23 mouse cellular contexts compared by ENCODE assay signal in the genomic region with DNA sequence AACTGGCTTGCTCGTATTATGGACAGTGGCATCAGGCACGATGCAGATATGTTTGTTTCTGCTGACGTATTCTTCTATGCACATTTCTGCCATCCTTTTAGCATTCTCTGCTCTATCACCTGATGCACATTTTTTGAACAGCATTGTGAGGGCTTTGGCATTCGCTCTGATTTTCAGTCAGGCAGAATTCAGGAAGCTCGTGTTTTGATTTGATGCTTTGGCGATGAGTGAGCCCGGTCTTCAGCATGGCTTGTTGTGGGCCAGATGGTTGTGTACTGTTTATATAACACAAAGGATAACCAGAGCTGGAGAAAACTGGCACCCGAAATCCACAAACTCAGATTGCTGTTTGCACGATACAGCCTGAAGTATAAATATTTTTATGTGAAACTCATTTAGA. TPM values are rescaled to one million over a fixed set of nuclear protein-coding genes. Genes with fewer than 3 reads are reported as not detected.
DNase-seq lines count a peak whose midpoint lies in the region; ATAC-seq lines count a peak whose summit lies in the region.
"Had no signal": no experiment of that assay in that cellular context is flagged by ENCODE, and none has a peak within 500 bp of the region (broad histone marks: within the 10 kb centered on the region; RNA-seq: fewer than 3 reads in every experiment).

No protein-coding gene starts in this region.

- 89% methylated on average over 9 of the region's 9 CpGs for WGBS in forebrain, embryonic 14.5 days
- WGBS in forebrain, embryonic 13.5 days = 89% methylated on average over 9 of the region's 9 CpGs

- no peak for ATAC-seq in forebrain, embryonic 14.5 days
- no peak for ATAC-seq in forebrain, embryonic 13.5 days
- ATAC-seq: activated CD4-positive, CD25-positive, alpha-beta regulatory T cell, adult 4 months; CD4-positive, CD25-positive, alpha-beta regulatory T cell, adult 4 months; lung, postnatal 0 days; midbrain, embryonic 13.5 days; Patski had no signal

- H3K4me3 ChIP-seq in forebrain, embryonic 14.5 days (ENCODE audit: low read depth, low read length) = no peak overlapping the region
- H3K4me3 ChIP-seq in forebrain, embryonic 13.5 days = no peak overlapping the region
- H3K4me3 ChIP-seq: embryonic facial prominence, embryonic 13.5 days; midbrain, embryonic 13.5 days; neural tube, embryonic 13.5 days; stomach, embryonic 15.5 days had no signal

- no peaks in the 10 kb centered on the region for H3K27me3 ChIP-seq in forebrain, embryonic 14.5 days (replicated peaks; ENCODE audit: control insufficient read depth, insufficient read depth, low read length)
- H3K27me3 ChIP-seq in forebrain, embryonic 13.5 days = no peaks in the 10 kb centered on the region
- H3K27me3 ChIP-seq: embryonic facial prominence, embryonic 13.5 days; midbrain, embryonic 13.5 days; neural tube, embryonic 13.5 days; Patski; stomach, embryonic 15.5 days had no signal

- DNase-seq in forebrain, embryonic 14.5 days (ENCODE audit: low spot score) = peak; percentile 22
- DNase-seq in right cerebral cortex, adult 18-20 months = peak; percentile 36
- DNase-seq in right cerebral cortex, postnatal 4 days = no peak
- peak; percentile 9 to 17 for DNase-seq in cerebellum, postnatal 10 days
- DNase-seq in layer of hippocampus, adult 9-11 months = peak; percentile 63
- DNase-seq in thymus, adult 18-20 months = no peak
- no peak for DNase-seq in left cerebral cortex, postnatal 10 days (ENCODE audit: extremely low spot score in 1 of 2, low spot score in 2 of 2)
- DNase-seq: adrenal gland, postnatal 10 days; gastrocnemius, postnatal 25 days; kidney, adult 11 months; left cerebral cortex, postnatal 4 days; liver; right cerebral cortex, postnatal 14 days had no signal

- no peak overlapping the region for H3K27ac ChIP-seq in forebrain, embryonic 14.5 days (ENCODE audit: low read depth, low read length)
- H3K27ac ChIP-seq in forebrain, embryonic 13.5 days = no peak overlapping the region
- H3K27ac ChIP-seq: embryonic facial prominence, embryonic 13.5 days; midbrain, embryonic 13.5 days; neural tube, embryonic 13.5 days; stomach, embryonic 15.5 days had no signal

- no peaks in the 10 kb centered on the region for H3K36me3 ChIP-seq in forebrain, embryonic 14.5 days (ENCODE audit: control insufficient read depth, insufficient read depth, low read length)
- no peaks in the 10 kb centered on the region for H3K36me3 ChIP-seq in forebrain, embryonic 13.5 days (ENCODE audit: poor library complexity, severe bottlenecking)
- H3K36me3 ChIP-seq: embryonic facial prominence, embryonic 13.5 days; midbrain, embryonic 13.5 days; neural tube, embryonic 13.5 days; stomach, embryonic 15.5 days had no signal

- intact Hi-C loops in left cerebral cortex, postnatal 10 days (cut with DNase I) = no loop called here

- no peak overlapping the region for H3K4me2 ChIP-seq in forebrain, embryonic 14.5 days (ENCODE audit: low read length)
- no peak overlapping the region for H3K4me2 ChIP-seq in forebrain, embryonic 13.5 days
- H3K4me2 ChIP-seq: embryonic facial prominence, embryonic 13.5 days; midbrain, embryonic 13.5 days; neural tube, embryonic 13.5 days; stomach, embryonic 15.5 days had no signal

- no peaks in the 10 kb centered on the region for H3K9me3 ChIP-seq in forebrain, embryonic 14.5 days (replicated peaks; ENCODE audit: control insufficient read depth, low read length)
- H3K9me3 ChIP-seq in forebrain, embryonic 13.5 days (replicated peaks) = no peaks in the 10 kb centered on the region
- H3K9me3 ChIP-seq: embryonic facial prominence, embryonic 13.5 days; midbrain, embryonic 13.5 days; neural tube, embryonic 13.5 days; stomach, embryonic 15.5 days had no signal

- no peaks in the 10 kb centered on the region for H3K4me1 ChIP-seq in forebrain, embryonic 14.5 days (ENCODE audit: control insufficient read depth, insufficient read depth, low read length)
- H3K4me1 ChIP-seq in forebrain, embryonic 13.5 days = no peaks in the 10 kb centered on the region
- H3K4me1 ChIP-seq: embryonic facial prominence, embryonic 13.5 days; midbrain, embryonic 13.5 days; neural tube, embryonic 13.5 days; stomach, embryonic 15.5 days had no signal

- H3K9ac ChIP-seq in forebrain, embryonic 14.5 days (ENCODE audit: low read length) = no peak overlapping the region
- no peak overlapping the region for H3K9ac ChIP-seq in forebrain, embryonic 13.5 days
- H3K9ac ChIP-seq: embryonic facial prominence, embryonic 13.5 days; midbrain, embryonic 13.5 days; neural tube, embryonic 13.5 days; stomach, embryonic 15.5 days had no signal

RNA-seq across cellular contexts. Expression of a gene that starts 39.1 kb away (rescaled TPM):
- 20.2 and 26.3 TPM in 2 replicates for polyA plus RNA-seq in forebrain, embryonic 14.5 days (2014; fragmentation: Nextera tagmentation; extraction: Ambion mirVana)
- 24.5 and 30.4 TPM in 2 replicates for polyA plus RNA-seq in forebrain, embryonic 13.5 days (2015; fragmentation: Nextera tagmentation; extraction: Ambion mirVana)
- 10 to 100 TPM; 65.5 to 70.4 TPM for total RNA-seq in left cerebral cortex, postnatal 10 days (2021)
- total RNA-seq: hematopoietic stem cell, adult 5-6 weeks had no signal
- polyA plus RNA-seq: activated CD4-positive, CD25-positive, alpha-beta regulatory T cell, adult 4 months; CD4-positive, CD25-positive, alpha-beta regulatory T cell, adult 4 months had no signal

Comparison
In these comparisons a context has a peak if more than half of its experiments do, and no peak if none do; other contexts are left out.
1. DNase-seq: peak in forebrain, embryonic 14.5 days (single experiment), right cerebral cortex, adult 18-20 months (single experiment), cerebellum, postnatal 10 days (2 of 2) and layer of hippocampus, adult 9-11 months (single experiment); none in right cerebral cortex, postnatal 4 days (single experiment), thymus, adult 18-20 months (0 of 2) and left cerebral cortex, postnatal 10 days (0 of 2).